Mouse (Mus musculus) limb, embryonic 15.5 days (tissue): ENCODE data around the gene Stab2. TPM values are rescaled to one million over a fixed set of nuclear protein-coding genes. Genes with fewer than 3 reads are reported as not detected.

Experiments used
- ATAC-seq: fragments of 200-750 bp; cut with Nextera tagmentation; 2 replicates; pipeline ENCODE4 v1.8.0; 2017; ENCODE audit warnings: low read depth, moderate TSS enrichment; ENCODE audit not compliant: insufficient number of reproducible peaks, low FRiP score, low TSS enrichment
- H3K27ac ChIP-seq: fragments of 300-500 bp; sonication (generic); 2 replicates; pipeline ENCODE4 v1.5.1; 2015; ENCODE audit warnings: moderate library complexity, mild to moderate bottlenecking, inconsistent platforms
- H3K27me3 ChIP-seq: fragments of 300-500 bp; sonication (generic); 2 replicates; pipeline ENCODE4 v1.6.1; 2015; ENCODE audit warnings: inconsistent platforms
- H3K36me3 ChIP-seq: fragments of 300-500 bp; sonication (generic); 2 replicates; pipeline ENCODE4 v1.6.1; 2015; ENCODE audit warnings: inconsistent platforms
- H3K4me1 ChIP-seq: fragments of 300-500 bp; sonication (generic); 2 replicates; pipeline ENCODE4 v1.6.1; 2015; ENCODE audit warnings: inconsistent platforms
- H3K4me2 ChIP-seq: fragments of 300-500 bp; sonication (generic); 2 replicates; pipeline ENCODE4 v1.6.1; 2015; ENCODE audit warnings: mild to moderate bottlenecking, inconsistent platforms
- H3K4me3 ChIP-seq: fragments of 300-500 bp; sonication (generic); 2 replicates; pipeline ENCODE4 v1.5.1; 2015; ENCODE audit warnings: mild to moderate bottlenecking, inconsistent platforms
- H3K9ac ChIP-seq: fragments of 300-500 bp; sonication (generic); 2 replicates; pipeline ENCODE4 v1.6.1; 2015; ENCODE audit warnings: inconsistent platforms
- H3K9me3 ChIP-seq: fragments of 300-500 bp; sonication (generic); 2 replicates; pipeline ENCODE4 v1.6.1; 2016; ENCODE audit warnings: inconsistent platforms
- WGBS: fragments of 180-500 bp; shearing (Covaris S2); methylation state at CpG from one replicate; pipeline ENCODE4 v1.1.7; 2015; 5-methylcytosine and 5-hydroxymethylcytosine counted together
- polyA plus RNA-seq: library from polyadenylated mRNA; unstranded; fragments of >200 nt; fragmentation: Nextera tagmentation; extraction: Ambion mirVana; gene quantifications from 2 replicates; pipeline ENCODE4 v1.2.1, GENCODE M21; 2015

Stab2 gene
- polyA plus RNA-seq, 1 experiment from 2014 or later = 0.23 TPM

DNA sequence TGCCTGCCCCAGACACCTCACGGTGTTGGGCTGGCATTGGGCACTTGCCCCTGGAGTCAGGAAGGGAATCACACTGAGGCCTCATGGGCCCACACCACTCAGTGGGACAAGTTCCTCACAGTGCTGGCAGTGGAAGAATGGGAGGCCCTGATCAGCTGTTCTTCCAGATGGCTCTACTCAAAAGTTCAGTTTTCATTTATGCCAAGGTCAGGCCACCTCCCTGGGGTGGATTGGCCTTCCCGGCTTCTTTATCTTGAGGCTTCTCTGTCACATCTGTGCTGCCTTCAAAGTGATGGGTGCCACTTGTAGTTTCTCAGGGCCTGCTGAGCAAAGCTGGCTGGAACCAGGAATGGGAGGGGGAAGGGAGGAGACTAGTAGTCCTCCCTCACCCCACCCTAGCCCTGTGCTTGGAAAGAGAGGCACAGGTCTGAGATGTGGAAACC lies 214.3 kb downstream of the Stab2 start:
- 0 out of 2 replicates have a peak, but pooled peaks cover 7% of the 10 kb centered on the region for H3K4me1 ChIP-seq
- no peak overlapping the region for H3K27ac ChIP-seq
- ATAC-seq = no peak
- H3K9me3 ChIP-seq = no peaks in the 10 kb centered on the region
- WGBS = 65% methylated on average over 2 of the region's 2 CpGs
- no peaks in the 10 kb centered on the region for H3K27me3 ChIP-seq
- no peak overlapping the region for H3K4me3 ChIP-seq
- no peaks in the 10 kb centered on the region for H3K36me3 ChIP-seq
- H3K4me2 ChIP-seq = no peak overlapping the region
- H3K9ac ChIP-seq = no peak overlapping the region

DNA sequence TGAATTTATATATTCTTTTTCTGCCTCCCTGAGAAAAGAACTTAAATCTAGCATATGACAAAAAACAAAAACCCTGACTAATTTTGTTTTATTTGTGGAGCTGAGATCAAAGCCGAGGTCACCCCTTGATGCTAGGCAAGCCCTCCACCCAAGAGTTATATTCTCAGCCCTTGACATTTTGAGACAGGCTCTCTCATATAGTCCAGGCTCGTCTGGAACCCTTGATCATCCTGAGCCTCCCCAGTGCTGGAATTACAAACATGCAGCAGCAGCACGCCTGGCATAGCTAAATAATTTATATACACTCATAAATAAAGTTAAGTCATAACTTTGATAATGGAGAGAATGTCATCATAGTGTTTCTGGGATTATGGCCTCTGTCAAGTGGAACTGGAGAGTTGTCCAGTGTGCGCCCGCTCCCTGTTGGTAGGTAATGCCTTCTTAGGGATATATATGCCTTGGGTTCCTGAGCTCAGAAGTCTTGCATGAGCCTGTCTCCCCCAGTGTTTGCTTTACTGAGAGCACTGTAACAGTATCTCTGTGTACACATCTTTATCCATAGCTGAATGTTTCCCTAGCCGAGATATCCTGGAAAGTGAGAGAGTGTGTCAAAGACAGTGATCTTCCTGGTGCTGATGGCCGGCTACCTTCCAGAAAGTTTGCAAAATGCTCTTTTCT lies 216.2 kb downstream of the Stab2 start:
- Histone ChIP-seq H3K4me3 (no peak overlapping the region), H3K36me3 (no peaks in the 10 kb centered on the region), H3K4me1 (0 out of 2 replicates have a peak, but pooled peaks cover 7% of the 10 kb centered on the region), H3K4me2 (no peak overlapping the region), H3K9ac (no peak overlapping the region), H3K9me3 (no peaks in the 10 kb centered on the region), H3K27me3 (no peaks in the 10 kb centered on the region), H3K27ac (no peak overlapping the region)
- ATAC-seq = no peak
- WGBS = 68% methylated on average over 7 of the region's 7 CpGs

Other genes starting within 250 kb of the Stab2 start
- gene Gm49358, start 244.1 kb downstream of the Stab2 start, polyA plus RNA-seq = not detected in 2 replicates
- gene Nt5dc3, start 229.0 kb downstream of the Stab2 start, polyA plus RNA-seq = 0.99 and 1.0 TPM in 2 replicates
- gene 1700113H08Rik, start 50.0 kb upstream of the Stab2 start, polyA plus RNA-seq = not detected in 2 replicates